8 mouse cellular contexts compared by ENCODE assay signal in the genomic region with DNA sequence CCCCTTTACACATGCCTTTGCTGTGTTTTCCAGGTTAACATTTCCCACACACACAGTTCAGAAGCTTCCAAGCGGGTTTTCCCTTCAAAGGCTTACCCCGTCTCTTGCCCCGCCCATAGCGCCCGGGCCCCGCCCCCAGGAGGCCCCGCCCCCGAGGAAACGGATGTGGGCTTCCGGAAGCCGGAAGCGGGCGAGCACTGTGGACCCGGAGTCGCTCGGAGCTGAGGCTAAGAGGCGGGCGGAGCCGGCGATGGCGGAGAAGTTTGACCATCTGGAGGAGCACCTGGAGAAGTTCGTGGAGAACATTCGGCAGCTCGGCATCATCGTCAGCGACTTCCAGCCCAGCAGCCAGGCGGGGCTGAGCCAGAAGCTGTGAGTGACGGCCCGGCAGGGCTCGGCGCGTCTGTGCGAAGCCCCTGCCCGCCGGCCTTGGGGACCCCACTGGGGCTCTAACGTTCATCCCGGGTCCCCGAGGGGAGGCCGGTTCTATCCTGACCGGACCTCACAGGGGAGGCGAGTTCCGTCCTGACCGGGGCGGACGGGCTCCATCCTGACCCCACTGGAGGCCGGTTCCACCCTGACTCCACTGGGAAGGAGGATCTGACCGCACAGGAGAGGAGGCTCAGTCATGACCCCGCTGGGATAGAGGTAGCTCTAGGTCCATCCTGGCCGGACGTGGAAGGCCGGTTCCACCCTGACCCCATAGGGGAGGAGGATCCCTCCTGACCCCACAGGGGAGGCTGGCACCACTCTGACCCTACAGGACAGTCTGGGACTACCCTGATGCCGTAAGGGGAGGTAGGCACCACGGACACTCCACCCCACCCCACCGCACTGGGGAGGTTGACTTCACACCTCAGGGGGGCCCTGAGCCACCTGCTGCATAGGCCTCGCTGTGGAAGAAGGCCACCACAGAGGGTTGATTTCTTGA. TPM values are rescaled to one million over a fixed set of nuclear protein-coding genes. Genes with fewer than 3 reads are reported as not detected.
DNase-seq lines count a peak whose midpoint lies in the region; ATAC-seq lines count a peak whose summit lies in the region.

No protein-coding gene starts in this region.

- no peaks in the 10 kb centered on the region for H3K27me3 ChIP-seq in embryonic facial prominence, embryonic 12.5 days
- no peaks in the 10 kb centered on the region for H3K27me3 ChIP-seq in limb, embryonic 11.5 days (ENCODE audit: control insufficient read depth, insufficient read depth, low read length)
- H3K27me3 ChIP-seq in midbrain, embryonic 13.5 days: no peaks in the 10 kb centered on the region

- no peak overlapping the region for H3K27ac ChIP-seq in embryonic facial prominence, embryonic 12.5 days
- 0 out of 2 replicates have a peak overlapping the region, but pooled peaks have one; percentile 21 for H3K27ac ChIP-seq in limb, embryonic 11.5 days (replicated peaks; ENCODE audit: low read depth, low read length)
- peak overlapping the region; percentile 25; the same call in 1 of the 2 replicates for H3K27ac ChIP-seq in midbrain, embryonic 13.5 days

- DNase-seq in 3T3-L1 (ENCODE audit: low read depth, low spot score): peak; percentile 82
- DNase-seq in adrenal gland, postnatal 36 days: peak; percentile 91 to 93
- peak; percentile 99 for DNase-seq in heart, adult 11 months
- DNase-seq in kidney, adult 18-20 months: peak; percentile 85
- DNase-seq in limb, embryonic 11.5 days (ENCODE audit: low spot score): peak; percentile 96
- peak; percentile 74 for DNase-seq in spleen, adult 12 weeks (ENCODE audit: low spot score)

- H3K36me3 ChIP-seq in embryonic facial prominence, embryonic 12.5 days: peaks cover 24% of the 10 kb centered on the region
- H3K36me3 ChIP-seq in limb, embryonic 11.5 days (ENCODE audit: control insufficient read depth, insufficient read depth, low read length): peaks cover 11% of the 10 kb centered on the region; the same call in 1 of the 2 replicates
- H3K36me3 ChIP-seq in midbrain, embryonic 13.5 days: peaks cover 25% of the 10 kb centered on the region

- no peaks in the 10 kb centered on the region for H3K9me3 ChIP-seq in embryonic facial prominence, embryonic 12.5 days
- no peaks in the 10 kb centered on the region for H3K9me3 ChIP-seq in limb, embryonic 11.5 days (ENCODE audit: control insufficient read depth, low read length)
- no peaks in the 10 kb centered on the region for H3K9me3 ChIP-seq in midbrain, embryonic 13.5 days

- WGBS in embryonic facial prominence, embryonic 12.5 days: 1% methylated on average over 55 of the region's 55 CpGs
- under 1% methylated on average over 55 of the region's 55 CpGs for WGBS in limb, embryonic 11.5 days
- under 1% methylated on average over 55 of the region's 55 CpGs for WGBS in midbrain, embryonic 13.5 days

- ATAC-seq in embryonic facial prominence, embryonic 12.5 days (ENCODE audit: insufficient number of reproducible peaks, insufficient read depth, low FRiP score, low TSS enrichment): peak; percentile 91
- ATAC-seq in limb, embryonic 11.5 days (ENCODE audit: insufficient number of reproducible peaks, low FRiP score, low TSS enrichment, low read depth): peak; percentile 96
- peak; percentile 96 for ATAC-seq in midbrain, embryonic 13.5 days

- peak overlapping the region; percentile 99 for H3K4me2 ChIP-seq in embryonic facial prominence, embryonic 12.5 days (replicated peaks)
- peak overlapping the region; percentile 65 for H3K4me2 ChIP-seq in limb, embryonic 11.5 days (ENCODE audit: low read depth, severe bottlenecking)
- peak overlapping the region; percentile 100 for H3K4me2 ChIP-seq in midbrain, embryonic 13.5 days (replicated peaks)

- peak overlapping the region; percentile 92 for H3K9ac ChIP-seq in embryonic facial prominence, embryonic 12.5 days
- H3K9ac ChIP-seq in limb, embryonic 11.5 days (ENCODE audit: low read length): peak overlapping the region; percentile 90
- peak overlapping the region; percentile 94 for H3K9ac ChIP-seq in midbrain, embryonic 13.5 days (replicated peaks)

- H3K4me1 ChIP-seq in embryonic facial prominence, embryonic 12.5 days: peaks cover 14% of the 10 kb centered on the region
- H3K4me1 ChIP-seq in limb, embryonic 11.5 days (ENCODE audit: control insufficient read depth, insufficient read depth, low read length): peaks cover 10% of the 10 kb centered on the region
- peaks cover 15% of the 10 kb centered on the region for H3K4me1 ChIP-seq in midbrain, embryonic 13.5 days (replicated peaks)

- H3K4me3 ChIP-seq in embryonic facial prominence, embryonic 12.5 days: peak overlapping the region; percentile 94
- peak overlapping the region; percentile 97 for H3K4me3 ChIP-seq in limb, embryonic 11.5 days (ENCODE audit: low read depth, low read length)
- H3K4me3 ChIP-seq in midbrain, embryonic 13.5 days (replicated peaks): peak overlapping the region; percentile 99

RNA-seq across cellular contexts. Expression of gene Med10, which starts 7.8 kb away (rescaled TPM):
- total RNA-seq in adrenal gland, postnatal 36 days (2021): 10 to 100 TPM; 52.9 to 76.6 TPM
- polyA plus RNA-seq in embryonic facial prominence, embryonic 12.5 days (2016; fragmentation: Nextera tagmentation; extraction: Ambion mirVana): 155 and 167 TPM in 2 replicates
- 170 and 173 TPM in 2 replicates for polyA plus RNA-seq in limb, embryonic 11.5 days (2014; fragmentation: Nextera tagmentation; extraction: Ambion mirVana)
- polyA plus RNA-seq in midbrain, embryonic 13.5 days (2015; fragmentation: Nextera tagmentation; extraction: Ambion mirVana): 175 and 177 TPM in 2 replicates
